Mouse (Mus musculus) embryonic facial prominence, embryonic 14.5 days (tissue): ENCODE data around the gene Atp2c2. TPM values are rescaled to one million over a fixed set of nuclear protein-coding genes. Genes with fewer than 3 reads are reported as not detected.

Source experiments
- ATAC-seq: fragments of 200-750 bp; cut with Nextera tagmentation; 2 replicates; pipeline ENCODE4 v1.8.0; 2017; ENCODE audit warnings: low read depth, moderate number of reproducible peaks, moderate TSS enrichment
- DNase-seq: peaks from one replicate; pipeline ENCODE4 v3.0.0-alpha.2; 2015; ENCODE audit warnings: low spot score
- H3K27ac ChIP-seq: fragments of 300-500 bp; sonication (generic); replicated peaks from 2 replicates; pipeline ENCODE4 v1.5.1; 2014; ENCODE audit warnings: low read depth, mild to moderate bottlenecking, low read length, moderate library complexity
- H3K27me3 ChIP-seq: fragments of 300-500 bp; sonication (generic); replicated peaks from 2 replicates; pipeline ENCODE4 v1.6.1; 2014; ENCODE audit warnings: low read length; ENCODE audit not compliant: control insufficient read depth, insufficient read depth
- H3K36me3 ChIP-seq: fragments of 300-500 bp; sonication (generic); 2 replicates; pipeline ENCODE4 v1.6.1; 2014; ENCODE audit warnings: low read length, mixed read lengths; ENCODE audit not compliant: control insufficient read depth, insufficient read depth
- H3K4me1 ChIP-seq: fragments of 300-500 bp; sonication (generic); 2 replicates; pipeline ENCODE4 v1.6.1; 2014; ENCODE audit warnings: antibody characterized with exemption, low read length; ENCODE audit not compliant: control insufficient read depth, insufficient read depth
- H3K4me2 ChIP-seq: fragments of 300-500 bp; sonication (generic); 2 replicates; pipeline ENCODE4 v1.6.1; 2014; ENCODE audit warnings: low read depth, mild to moderate bottlenecking, low read length, moderate library complexity, mixed read lengths
- H3K4me3 ChIP-seq: fragments of 300-500 bp; sonication (generic); 2 replicates; pipeline ENCODE4 v1.5.1; 2014; ENCODE audit warnings: low read depth, mild to moderate bottlenecking, low read length
- H3K9ac ChIP-seq: fragments of 300-500 bp; sonication (generic); 2 replicates; pipeline ENCODE4 v1.6.1; 2014; ENCODE audit warnings: low read depth, mild to moderate bottlenecking, low read length, moderate library complexity, mixed read lengths
- H3K9me3 ChIP-seq: fragments of 300-500 bp; sonication (generic); 2 replicates; pipeline ENCODE4 v1.6.1; 2016; ENCODE audit warnings: low read length; ENCODE audit not compliant: control insufficient read depth
- WGBS: fragments of 180-500 bp; shearing (Covaris S2); extraction: QIAGEN DNeasy Blood & Tissue Kit; methylation state at CpG from one replicate; pipeline ENCODE4 v1.1.7; 2014; 5-methylcytosine and 5-hydroxymethylcytosine counted together
- polyA plus RNA-seq: library from polyadenylated mRNA; unstranded; fragments of >200 nt; fragmentation: Nextera tagmentation; extraction: Ambion mirVana; gene quantifications from 2 replicates; pipeline ENCODE4 v1.2.1, GENCODE M21; 2014

The Atp2c2 gene
- polyA plus RNA-seq, 1 experiment from 2014 or later, result 1.8 TPM

DNA sequence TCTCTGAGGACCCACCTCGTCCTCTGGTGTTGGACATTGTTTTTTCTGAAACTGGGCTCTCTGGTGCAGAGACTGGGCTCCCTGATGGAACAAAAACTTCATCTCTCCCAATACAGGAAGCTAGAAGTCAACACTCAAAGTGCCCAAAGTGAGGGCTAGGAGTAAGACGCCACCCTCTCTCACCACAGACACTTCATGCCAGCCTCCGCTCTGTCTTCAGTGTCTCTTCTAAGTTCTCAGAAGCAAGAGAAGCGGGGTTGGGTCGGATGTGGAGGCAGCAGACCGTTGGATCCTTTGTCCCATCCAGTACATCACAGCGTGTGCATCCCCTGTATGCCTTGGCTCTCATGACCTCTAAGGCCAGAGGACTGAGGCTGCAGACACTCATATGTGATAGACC is 89.8 kb downstream of the Atp2c2 start:
- no peaks in the 10 kb centered on the region for H3K9me3 ChIP-seq
- ATAC-seq, result no peak

GRCm38 (mm10) chr8:119791804-119792704 is 92.2 kb downstream of the Atp2c2 start:
- Histone ChIP-seq H3K4me3 (no peak overlapping the region), H3K4me1 (no peaks in the 10 kb centered on the region; the same call in 1 of the 2 replicates), H3K9me3 (no peaks in the 10 kb centered on the region), H3K36me3 (no peaks in the 10 kb centered on the region), H3K9ac (no peak overlapping the region), H3K4me2 (no peak overlapping the region), H3K27me3 (no peaks in the 10 kb centered on the region), H3K27ac (no peak overlapping the region; the same call in 1 of the 2 replicates)
- WGBS, result 27% methylated on average over 16 of the region's 16 CpGs
- peak; percentile 70 for DNase-seq
- ATAC-seq, result peak; percentile 19; the same call in 1 of the 2 replicates

More for the DNA sequence above, 89.8 kb downstream of the Atp2c2 start:
- Histone ChIP-seq H3K4me2 (no peak overlapping the region), H3K27me3 (no peaks in the 10 kb centered on the region), H3K4me1 (no peaks in the 10 kb centered on the region; the same call in 1 of the 2 replicates), H3K27ac (no peak overlapping the region), H3K36me3 (no peaks in the 10 kb centered on the region), H3K9ac (no peak overlapping the region), H3K4me3 (no peak overlapping the region)
- no peak for DNase-seq
- WGBS, result 87% methylated on average over 7 of the region's 7 CpGs

DNA sequence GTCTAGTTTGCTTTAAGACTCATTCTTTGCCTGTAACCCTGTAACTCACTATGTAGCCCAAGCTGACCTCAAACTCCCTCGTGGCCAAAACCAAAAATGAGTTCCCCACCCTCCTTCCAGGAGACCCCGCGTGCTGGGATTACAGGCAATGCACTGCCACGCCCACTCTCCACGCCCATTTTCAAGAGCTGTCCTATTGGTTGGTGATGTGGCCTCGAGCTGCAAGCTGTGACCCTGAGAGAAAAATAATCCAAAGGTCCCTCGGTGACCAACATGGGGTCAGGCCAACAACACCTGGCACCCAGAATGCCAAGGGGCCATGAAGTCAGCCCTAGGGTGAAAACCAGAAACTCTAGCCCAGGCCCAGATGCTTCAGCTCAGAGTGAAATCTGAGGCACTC is 94.9 kb downstream of the Atp2c2 start:
- Histone ChIP-seq H3K36me3 (no peaks in the 10 kb centered on the region), H3K9ac (no peak overlapping the region), H3K4me3 (no peak overlapping the region), H3K27ac (no peak overlapping the region), H3K4me1 (peaks cover 9% of the 10 kb centered on the region), H3K27me3 (no peaks in the 10 kb centered on the region), H3K9me3 (no peaks in the 10 kb centered on the region), H3K4me2 (no peak overlapping the region)
- ATAC-seq (no peak), DNase-seq (no peak)
- 42% methylated on average over 7 of the region's 7 CpGs for WGBS

- peaks cover 9% of the 10 kb centered on the region for H3K4me1 ChIP-seq
- WGBS, result 78% methylated on average over 3 of the region's 3 CpGs
- ATAC-seq, result no peak
Observed at GRCm38 (mm10) chr8:119795651-119796050, 95.8 kb downstream of the Atp2c2 start.

DNA sequence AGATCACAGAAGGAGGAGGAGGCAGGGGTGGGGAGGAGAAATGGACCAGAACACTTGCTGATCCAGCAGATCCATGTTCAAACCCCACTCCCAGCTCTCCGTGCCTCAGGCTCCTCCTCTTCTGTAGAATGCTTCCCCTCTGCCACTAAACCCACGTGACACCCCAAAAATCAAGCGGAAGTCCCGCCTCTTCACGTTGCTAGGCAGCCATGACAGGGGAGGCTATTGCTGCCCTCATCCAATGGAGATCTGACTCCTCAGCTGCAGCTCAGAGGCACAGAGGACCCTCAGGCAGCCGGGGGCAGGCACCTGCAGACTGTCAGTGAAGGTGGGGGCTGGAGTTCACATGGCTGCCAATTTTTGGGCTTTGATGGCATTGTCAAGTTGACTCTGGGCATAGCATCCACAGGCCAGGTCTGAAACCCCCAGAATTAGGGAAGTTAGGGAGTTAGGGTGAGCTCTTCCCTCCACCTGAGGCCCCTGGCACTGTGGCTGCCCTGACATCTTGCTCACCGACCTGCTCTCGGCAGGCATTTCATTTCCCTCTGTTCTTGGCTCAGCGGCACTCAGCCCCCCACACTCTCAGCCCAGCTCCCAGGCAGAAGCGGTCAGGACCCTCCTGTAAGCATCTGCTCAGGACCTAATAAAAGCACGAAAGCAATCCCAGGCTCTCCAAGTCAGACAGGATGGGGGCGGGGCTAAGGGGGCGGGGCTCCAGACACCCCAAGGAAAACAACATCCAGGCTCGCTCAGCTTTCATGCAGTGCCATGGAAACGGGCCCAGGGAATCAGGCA is 98.6 kb downstream of the Atp2c2 start:
- H3K4me2 ChIP-seq, result peak overlapping the region; percentile 43
- WGBS, result 8% methylated on average over 15 of the region's 15 CpGs
- H3K36me3 ChIP-seq, result no peaks in the 10 kb centered on the region
- H3K27ac ChIP-seq, result peak overlapping the region; percentile 68
- DNase-seq (peak; percentile 85), ATAC-seq (peak; percentile 80)
- H3K27me3 ChIP-seq, result no peaks in the 10 kb centered on the region
- H3K4me1 ChIP-seq, result peaks cover 9% of the 10 kb centered on the region; the same call in 1 of the 2 replicates
- peak overlapping the region; percentile 19; the same call in 1 of the 2 replicates for H3K9ac ChIP-seq
- H3K4me3 ChIP-seq, result no peak overlapping the region
- H3K9me3 ChIP-seq, result no peaks in the 10 kb centered on the region

More at GRCm38 (mm10) chr8:119795651-119796050, 95.8 kb downstream of the Atp2c2 start:
- no peak overlapping the region for H3K27ac ChIP-seq
- H3K9me3 ChIP-seq, result no peaks in the 10 kb centered on the region
- H3K4me2 ChIP-seq, result no peak overlapping the region
- no peaks in the 10 kb centered on the region for H3K27me3 ChIP-seq
- H3K36me3 ChIP-seq, result no peaks in the 10 kb centered on the region
- no peak overlapping the region for H3K4me3 ChIP-seq
- DNase-seq, result no peak
- H3K9ac ChIP-seq, result no peak overlapping the region

GRCm38 (mm10) chr8:119798965-119799264 is 99.1 kb downstream of the Atp2c2 start:
- peaks cover 9% of the 10 kb centered on the region; the same call in 1 of the 2 replicates for H3K4me1 ChIP-seq
- H3K9ac ChIP-seq, result no peak overlapping the region
- DNase-seq (no peak), ATAC-seq (no peak)
- H3K27ac ChIP-seq, result peak overlapping the region; percentile 68; the same call in 1 of the 2 replicates
- no peaks in the 10 kb centered on the region for H3K36me3 ChIP-seq
- WGBS, result 65% methylated on average over 2 of the region's 2 CpGs
- H3K9me3 ChIP-seq, result no peaks in the 10 kb centered on the region
- no peaks in the 10 kb centered on the region for H3K27me3 ChIP-seq
- no peak overlapping the region for H3K4me3 ChIP-seq
- no peak overlapping the region; the same call in 1 of the 2 replicates for H3K4me2 ChIP-seq

GRCm38 (mm10) chr8:119801168-119801567 is 101.4 kb downstream of the Atp2c2 start:
- no peaks in the 10 kb centered on the region for H3K9me3 ChIP-seq
- no peak for ATAC-seq
- 8% methylated on average over 3 of the region's 4 CpGs for WGBS

DNA sequence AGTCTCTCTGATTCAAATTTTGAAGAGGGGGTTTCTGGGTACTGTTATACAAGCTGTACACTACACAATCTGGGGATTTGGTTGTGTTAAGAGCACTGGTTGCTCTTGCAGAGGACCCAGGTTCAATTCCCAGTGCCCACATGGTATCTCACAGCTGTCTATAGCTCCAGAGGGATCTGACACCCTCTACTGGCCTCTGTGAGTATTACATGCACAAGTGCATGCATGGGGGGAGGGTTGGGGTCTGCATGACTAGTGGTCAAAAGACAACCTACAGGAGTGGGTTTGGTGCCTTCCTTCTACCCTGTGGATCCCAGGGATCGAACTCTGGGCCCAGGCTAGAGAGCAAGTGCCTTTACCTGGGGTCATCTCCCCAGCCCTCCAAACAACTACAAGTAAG is 102.8 kb downstream of the Atp2c2 start:
- no peak overlapping the region for H3K27ac ChIP-seq
- H3K27me3 ChIP-seq, result no peaks in the 10 kb centered on the region
- no peak overlapping the region for H3K4me3 ChIP-seq
- ATAC-seq (no peak), DNase-seq (no peak)
- no peak overlapping the region for H3K9ac ChIP-seq
- 75% methylated on average over 1 of the region's 1 CpGs for WGBS
- no peak overlapping the region for H3K4me2 ChIP-seq
- no peaks in the 10 kb centered on the region for H3K36me3 ChIP-seq
- peaks cover 14% of the 10 kb centered on the region; the same call in 1 of the 2 replicates for H3K4me1 ChIP-seq
- no peaks in the 10 kb centered on the region for H3K9me3 ChIP-seq

More at GRCm38 (mm10) chr8:119801168-119801567, 101.4 kb downstream of the Atp2c2 start:
- Histone ChIP-seq H3K4me2 (no peak overlapping the region), H3K4me3 (no peak overlapping the region), H3K27ac (no peak overlapping the region), H3K36me3 (no peaks in the 10 kb centered on the region), H3K4me1 (peaks cover 9% of the 10 kb centered on the region; the same call in 1 of the 2 replicates), H3K9ac (no peak overlapping the region), H3K27me3 (no peaks in the 10 kb centered on the region)
- peak; percentile 65 for DNase-seq
